11 mouse cellular contexts compared by ENCODE assay signal in the genomic region with DNA sequence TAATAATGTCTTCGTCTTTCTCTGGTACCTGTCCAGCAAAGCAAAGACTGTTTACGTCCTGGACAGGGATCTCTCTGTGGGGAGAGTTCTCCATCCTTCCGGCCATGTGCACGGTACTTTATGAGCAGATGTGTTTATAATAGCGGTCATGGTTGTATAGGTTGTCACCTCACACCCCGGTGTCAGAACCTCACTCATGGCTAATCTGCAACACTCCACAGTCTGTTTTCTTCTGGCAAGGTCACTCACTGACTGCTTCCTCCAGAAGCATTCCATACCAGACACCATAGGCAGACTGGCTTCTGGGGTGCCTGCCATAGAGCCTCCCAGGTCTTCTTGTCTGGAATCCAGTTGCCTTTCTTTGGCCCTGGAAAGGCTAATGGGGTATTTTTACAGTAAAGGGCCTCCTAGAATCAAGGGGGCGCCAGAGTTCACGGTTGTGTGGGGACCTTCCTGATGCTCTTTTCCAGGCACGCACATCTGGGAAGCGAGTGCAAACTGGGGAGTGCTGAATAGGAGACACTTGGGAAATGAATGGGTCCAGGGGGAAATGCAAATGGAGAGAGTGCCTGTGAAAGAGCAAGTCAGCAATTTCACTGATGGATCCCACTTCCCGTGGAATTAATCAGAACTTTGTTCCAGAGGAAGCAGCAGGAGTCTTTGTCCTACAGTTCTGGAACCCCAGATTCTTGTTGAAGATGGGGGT.
A peak's percentile ranks its signal among the peaks of the same experiment; 100 is the strongest.
DNase-seq lines count a peak whose midpoint lies in the region; ATAC-seq and TF ChIP-seq lines count a peak whose summit lies in the region.
"Had no signal": no experiment of that assay in that cellular context is flagged by ENCODE, and none has a peak within 500 bp of the region (broad histone marks: within the 10 kb centered on the region; RNA-seq: fewer than 3 reads in every experiment).

No protein-coding gene starts in this region.

- peak; percentile 39 for DNase-seq in embryo, embryonic 11 days
- DNase-seq in embryo, embryonic 10.5 days (ENCODE audit: low spot score): no peak
- DNase-seq in kidney, postnatal 10 days: peak; percentile 63
- peak; percentile 24 for DNase-seq in lung, postnatal 14 days
- no peak for DNase-seq in cerebellum, adult 11 months
- DNase-seq: cerebellum, adult 8-10 months had no signal

- H3K27me3 ChIP-seq in kidney, embryonic 16.5 days (ENCODE audit: insufficient read depth, low read length): no peaks in the 10 kb centered on the region
- H3K27me3 ChIP-seq in ES-Bruce4 (ENCODE audit: control insufficient read depth, insufficient read depth, low read length, poor library complexity, severe bottlenecking): no peaks in the 10 kb centered on the region
- H3K27me3 ChIP-seq: hindbrain, embryonic 13.5 days had no signal

- no peaks in the 10 kb centered on the region for H3K36me3 ChIP-seq in kidney, embryonic 16.5 days (ENCODE audit: insufficient read depth, low read length)
- no peaks in the 10 kb centered on the region for H3K36me3 ChIP-seq in ES-Bruce4 (ENCODE audit: control insufficient read depth, insufficient read depth, low read length, poor library complexity, severe bottlenecking)

- TF ChIP-seq POLR2A in ES-Bruce4 (IDR thresholded peaks at IDR 0.05; ENCODE audit: insufficient read depth, low read length): no peak

- no peak for TF ChIP-seq EP300 in ES-Bruce4 (IDR thresholded peaks at IDR 0.05; ENCODE audit: insufficient read depth, low read depth, low read length)

- ATAC-seq in kidney, embryonic 16.5 days (ENCODE audit: low FRiP score, low TSS enrichment): no peak; the same call in 1 of the 2 replicates
- no peak for ATAC-seq in inflammation-experienced regulatory T-cells, adult 6 months

- peak; percentile 30 for TF ChIP-seq CTCF in ES-Bruce4 (IDR thresholded peaks at IDR 0.05; ENCODE audit: low read depth, low read length)

- H3K4me3 ChIP-seq in kidney, embryonic 16.5 days (ENCODE audit: low read length): no peak overlapping the region
- H3K4me3 ChIP-seq in ES-Bruce4 (ENCODE audit: low read depth, low read length): no peak overlapping the region
- H3K4me3 ChIP-seq: erythroblast, embryonic 14.5 days; hindbrain, embryonic 13.5 days had no signal

- H3K4me2 ChIP-seq in kidney, embryonic 16.5 days (replicated peaks; ENCODE audit: low read depth, low read length): no peak overlapping the region
- H3K4me2 ChIP-seq: hindbrain, embryonic 13.5 days had no signal

- H3K9me3 ChIP-seq in kidney, embryonic 16.5 days (ENCODE audit: low read length): 0 out of 2 replicates have a peak, but pooled peaks cover 6% of the 10 kb centered on the region
- no peaks in the 10 kb centered on the region for H3K9me3 ChIP-seq in ES-Bruce4 (replicated peaks; ENCODE audit: control insufficient read depth, insufficient read depth, low read length, poor library complexity, severe bottlenecking)
- H3K9me3 ChIP-seq: hindbrain, embryonic 13.5 days had no signal

- H3K4me1 ChIP-seq in kidney, embryonic 16.5 days (ENCODE audit: insufficient read depth, low read length): peaks cover 4% of the 10 kb centered on the region; the same call in 1 of the 2 replicates
- no peaks in the 10 kb centered on the region for H3K4me1 ChIP-seq in ES-Bruce4 (ENCODE audit: control insufficient read depth, insufficient read depth, low read length)

- no peak overlapping the region for H3K9ac ChIP-seq in kidney, embryonic 16.5 days (replicated peaks; ENCODE audit: low read length)
- no peak overlapping the region for H3K9ac ChIP-seq in ES-Bruce4 (ENCODE audit: low read depth, poor library complexity, severe bottlenecking)
- H3K9ac ChIP-seq: hindbrain, embryonic 13.5 days had no signal

- H3K27ac ChIP-seq in kidney, embryonic 16.5 days (ENCODE audit: low read length): no peak overlapping the region
- H3K27ac ChIP-seq in ES-Bruce4 (ENCODE audit: insufficient read depth, low read length): no peak overlapping the region
- H3K27ac ChIP-seq: hindbrain, embryonic 13.5 days had no signal

- 58% methylated on average over 11 of the region's 11 CpGs for WGBS in kidney, embryonic 16.5 days

Comparison
In these comparisons a context has a peak if more than half of its experiments do, and no peak if none do; other contexts are left out.
1. DNase-seq: peak in embryo, embryonic 11 days (single experiment), kidney, postnatal 10 days (single experiment) and lung, postnatal 14 days (single experiment); none in embryo, embryonic 10.5 days (single experiment) and cerebellum, adult 11 months (single experiment).